Mouse (Mus musculus) thymus, adult 2 months (tissue): Measurements from ENCODE around the gene Cela1.

Experiments used
- CTCF ChIP-seq: fragments of 200-500 bp; IDR thresholded peaks from 2 replicates; pipeline ENCODE4 v1.5.1; 2012; ENCODE audit warnings: mild to moderate bottlenecking, control low read depth, low read length, moderate library complexity, borderline replicate concordance; ENCODE audit not compliant: control insufficient read depth, poor library complexity, insufficient read depth; ENCODE audit errors: extremely low read depth
- POLR2A ChIP-seq: fragments of 200-500 bp; IDR thresholded peaks from 2 replicates; pipeline ENCODE4 v1.6.1; 2012; ENCODE audit warnings: mild to moderate bottlenecking, low read length, control low read depth, moderate library complexity; ENCODE audit not compliant: control insufficient read depth, poor library complexity, insufficient read depth; ENCODE audit errors: extremely low read depth

GRCm38 (mm10) chr15:100632323-100632722, 55.4 kb downstream of the Cela1 start:
- TF ChIP-seq CTCF, result no peak
- TF ChIP-seq POLR2A, result no peak
